Mouse (Mus musculus): ENCODE measurements around the gene Zfp618.

DNA sequence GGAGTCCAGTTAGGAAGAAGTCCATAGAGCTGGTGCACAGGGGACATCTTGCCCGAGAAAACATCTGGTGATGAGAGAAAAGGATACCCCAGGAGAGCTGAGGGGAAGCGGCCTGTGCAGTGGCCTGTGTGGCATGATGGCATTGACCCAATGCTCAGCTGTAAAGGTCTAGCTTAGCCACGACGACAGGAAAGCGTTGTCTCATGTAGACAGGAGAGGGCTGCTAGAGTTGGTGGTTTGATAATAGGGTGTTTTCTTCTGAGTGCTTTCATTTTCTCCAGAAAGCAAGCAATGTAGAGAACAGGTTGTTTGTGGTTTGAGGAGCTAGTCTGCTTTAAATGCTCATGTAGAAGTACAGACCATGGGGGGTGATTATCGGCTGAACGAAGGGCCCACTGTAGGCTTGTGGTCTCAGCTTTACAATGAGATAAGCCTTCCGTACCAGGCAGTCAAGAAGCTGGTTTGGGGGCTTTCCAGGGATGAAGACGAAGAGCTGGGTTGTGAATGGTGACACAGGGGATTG is 59.4 kb downstream of the Zfp618 start:
- no peak for TF ChIP-seq GATA1 (IDR thresholded peaks at IDR 0.05; ENCODE audit: borderline replicate concordance, low read length)
- no peak for TF ChIP-seq FLI1 (IDR thresholded peaks at IDR 0.05; ENCODE audit: low read length)
